Mouse (Mus musculus) neutrophil, adult 5-6 weeks (primary cell): ENCODE data around the gene Atoh8. TPM values are rescaled to one million over a fixed set of nuclear protein-coding genes. Genes with fewer than 3 reads are reported as not detected.

Source experiments
- ATAC-seq: fragments of 151-379, 151-347 bp; 2 replicates; pipeline ENCODE4 v1.8.0; 2017; ENCODE audit warnings: mild to moderate bottlenecking, moderate TSS enrichment; ENCODE audit not compliant: insufficient number of reproducible peaks, poor library complexity, low FRiP score, severe bottlenecking; ENCODE audit errors: extremely low read depth
- total RNA-seq: library from RNA; stranded (forward); fragments of 200-1000 nt; gene quantifications from 2 replicates; pipeline ENCODE4 v1.2.3, GENCODE M21; 2017

Atoh8 gene
- total RNA-seq, 1 experiment from 2014 or later: not detected

DNA sequence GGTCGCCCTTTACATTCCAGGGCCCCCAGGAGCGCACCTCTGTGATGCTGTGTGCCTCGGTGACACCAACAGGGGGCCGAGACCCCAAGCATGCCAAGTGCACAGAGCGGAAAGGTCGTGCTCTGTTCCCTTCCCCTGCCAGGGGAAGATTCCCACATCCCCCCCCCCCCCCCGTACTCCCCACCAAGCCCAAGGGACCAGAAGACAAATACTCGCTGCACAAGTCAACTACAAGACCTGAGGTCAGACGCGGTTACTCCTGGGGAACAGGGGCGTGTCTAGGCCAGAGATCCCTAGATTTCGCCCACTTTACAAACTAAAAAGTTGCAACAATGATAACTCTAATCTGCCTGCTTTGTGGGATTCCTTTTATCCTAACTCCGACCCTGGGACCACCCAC is 1.4 kb downstream of the Atoh8 start:
- no peak for ATAC-seq

DNA sequence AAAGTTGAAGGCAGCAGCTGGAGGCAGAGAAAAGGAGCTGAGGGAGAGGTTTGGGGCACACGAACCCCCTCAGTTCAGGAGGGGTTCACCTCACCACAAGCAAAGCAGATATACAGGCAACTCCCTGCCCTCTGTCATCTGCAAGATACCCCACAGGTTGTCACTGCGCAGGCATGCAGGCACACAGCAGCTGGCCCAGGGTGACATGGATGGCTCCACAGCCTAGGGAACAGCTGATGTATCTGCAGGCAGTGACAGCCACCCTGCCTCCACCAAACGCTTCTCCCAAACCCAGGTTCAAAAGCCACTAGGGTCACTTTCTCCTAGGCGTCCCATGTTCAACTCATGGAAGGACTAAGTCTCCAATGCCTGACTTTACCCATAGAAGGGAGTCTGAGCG is 2.5 kb downstream of the Atoh8 start:
- no peak for ATAC-seq

DNA sequence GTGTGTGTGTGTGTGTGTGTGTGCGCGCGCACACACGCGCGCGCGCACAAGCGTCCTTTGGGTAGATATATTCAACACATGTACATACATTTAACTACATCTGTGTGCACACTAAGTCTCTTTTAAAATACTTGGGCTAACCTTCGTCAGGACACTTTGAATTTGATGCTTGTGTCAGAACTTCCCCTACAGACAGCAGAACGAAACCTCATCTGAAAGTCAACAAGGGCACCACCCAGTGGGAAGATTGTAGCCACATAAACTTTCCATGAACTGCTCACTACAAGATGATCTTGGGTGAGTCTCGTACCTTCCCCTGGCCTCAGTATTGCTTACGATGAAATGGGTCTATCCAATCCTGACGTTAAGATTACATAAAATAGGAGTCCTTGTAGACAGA is 3.0 kb downstream of the Atoh8 start:
- no peak for ATAC-seq

DNA sequence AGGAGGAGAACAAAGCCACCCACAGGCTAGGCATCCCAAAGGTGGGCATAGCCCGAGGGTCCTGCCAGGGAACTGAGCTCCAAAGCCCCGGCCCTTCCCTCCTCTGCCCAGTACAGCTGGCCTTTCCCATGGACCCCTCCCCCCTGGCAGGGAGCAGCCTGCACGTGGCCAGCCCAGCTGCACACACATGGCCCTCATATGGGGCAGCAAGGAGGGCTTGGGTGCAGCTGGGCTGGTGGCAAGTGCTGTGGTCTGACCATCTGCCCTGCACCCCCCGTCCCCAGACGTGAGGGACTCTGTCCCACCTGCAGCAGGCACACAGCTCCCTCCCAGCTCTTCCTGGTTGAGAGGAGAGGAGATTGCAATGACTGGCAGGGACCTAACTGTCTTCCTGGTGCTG is 4.5 kb downstream of the Atoh8 start:
- ATAC-seq: no peak

DNA sequence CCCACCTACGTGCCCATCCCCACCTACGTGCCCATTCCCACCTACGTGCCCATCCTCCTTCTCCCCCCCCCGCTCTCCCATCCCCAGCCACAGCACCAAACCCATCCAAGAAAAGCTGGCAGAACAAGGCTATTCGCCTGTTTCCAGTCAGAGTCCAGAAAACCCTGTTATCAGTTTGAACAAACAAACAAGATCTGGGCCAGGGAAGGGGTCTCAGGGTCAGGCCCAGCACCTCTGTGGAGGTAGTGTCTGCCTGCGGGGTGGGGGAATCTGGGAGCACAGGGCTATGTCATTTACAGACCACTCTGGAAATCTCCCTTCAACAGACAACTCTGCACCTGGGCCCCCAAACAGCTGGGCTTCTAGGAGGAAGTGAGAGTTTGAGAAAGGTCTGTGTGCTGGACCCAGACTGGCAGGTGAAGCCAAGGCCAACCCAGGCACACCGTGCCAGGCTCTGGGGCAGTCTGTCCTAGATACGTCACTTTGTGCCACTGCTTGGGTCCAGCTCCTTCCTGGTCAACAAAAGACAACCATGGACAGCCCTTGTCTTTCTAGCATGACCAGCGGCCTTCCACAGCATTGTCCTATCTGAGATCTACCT is 7.6 kb downstream of the Atoh8 start:
- ATAC-seq: no peak

DNA sequence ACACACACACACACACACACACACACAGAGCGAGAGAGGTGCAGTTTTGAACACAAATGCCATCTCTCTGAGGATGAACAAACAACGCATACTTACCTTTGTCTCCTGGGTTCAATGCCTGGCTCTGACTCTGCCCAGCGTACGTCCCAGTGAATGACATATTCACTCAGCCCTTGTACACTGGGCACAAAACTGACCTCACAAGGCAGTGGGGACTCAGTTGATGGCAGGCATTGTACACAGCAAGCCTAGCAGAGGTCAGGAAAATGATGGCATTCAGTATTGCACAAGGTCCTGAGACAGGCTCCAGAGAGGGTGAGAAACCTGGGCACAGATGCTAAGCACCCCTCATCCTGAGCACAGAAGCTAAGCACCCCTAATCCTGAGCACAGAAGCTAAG is 8.4 kb downstream of the Atoh8 start:
- no peak for ATAC-seq

DNA sequence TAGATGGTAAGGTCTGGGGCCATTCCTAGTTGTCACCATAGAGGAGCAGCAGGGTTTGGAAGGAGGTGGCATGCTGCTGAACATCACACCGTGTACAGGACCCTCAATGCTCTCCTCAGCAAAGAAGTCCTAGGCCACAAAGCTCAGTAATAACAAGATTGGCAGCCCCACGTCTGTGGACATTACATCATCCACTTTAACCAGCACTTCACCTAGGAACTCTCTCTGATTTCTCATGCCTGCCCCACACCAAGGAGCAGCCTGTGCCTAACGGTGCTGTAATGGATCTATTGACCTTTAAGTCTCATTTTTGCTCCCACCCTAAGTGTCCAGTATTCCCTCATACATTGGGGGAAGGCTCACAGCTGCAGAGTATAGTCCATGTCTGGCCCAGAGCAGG is 9.7 kb downstream of the Atoh8 start:
- no peak for ATAC-seq

DNA sequence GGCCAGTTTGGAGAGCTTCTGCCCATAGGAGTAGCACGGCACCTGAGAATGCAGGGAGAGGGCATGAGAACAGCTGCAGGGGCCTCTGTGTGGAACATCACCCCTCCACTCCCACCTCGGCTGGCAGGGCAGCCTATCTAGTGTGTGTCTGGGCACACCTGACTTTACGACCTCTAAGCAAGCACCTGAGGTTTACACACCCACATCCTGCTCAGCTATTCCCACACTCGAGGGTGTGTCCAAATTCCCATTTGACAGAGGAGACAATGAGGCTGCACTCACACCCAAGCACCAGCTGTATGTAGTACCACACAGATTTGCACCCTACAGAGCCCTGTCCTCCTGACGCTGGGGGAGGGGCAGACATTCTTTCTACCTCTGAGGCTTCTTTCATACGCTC is 11.5 kb downstream of the Atoh8 start:
- no peak for ATAC-seq

DNA sequence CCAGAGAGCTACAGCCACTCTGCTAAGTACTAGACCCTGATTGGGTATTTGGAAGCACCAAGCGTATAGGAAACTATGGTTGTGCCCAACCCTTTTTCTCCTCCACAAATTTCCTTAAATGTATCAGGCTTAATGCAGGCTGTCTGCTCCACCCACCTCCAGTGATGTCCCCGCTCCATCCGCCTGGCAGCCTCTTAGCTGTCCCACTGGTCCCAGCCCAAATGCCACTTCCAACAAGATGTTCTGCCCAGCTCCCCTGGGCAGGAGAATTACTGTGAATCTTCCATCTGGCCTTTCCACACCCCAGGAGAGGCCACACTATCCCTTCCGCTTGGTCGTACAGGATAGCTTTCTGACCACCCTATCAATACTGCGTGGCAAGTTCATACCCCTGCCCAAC is 12.5 kb downstream of the Atoh8 start:
- no peak for ATAC-seq

DNA sequence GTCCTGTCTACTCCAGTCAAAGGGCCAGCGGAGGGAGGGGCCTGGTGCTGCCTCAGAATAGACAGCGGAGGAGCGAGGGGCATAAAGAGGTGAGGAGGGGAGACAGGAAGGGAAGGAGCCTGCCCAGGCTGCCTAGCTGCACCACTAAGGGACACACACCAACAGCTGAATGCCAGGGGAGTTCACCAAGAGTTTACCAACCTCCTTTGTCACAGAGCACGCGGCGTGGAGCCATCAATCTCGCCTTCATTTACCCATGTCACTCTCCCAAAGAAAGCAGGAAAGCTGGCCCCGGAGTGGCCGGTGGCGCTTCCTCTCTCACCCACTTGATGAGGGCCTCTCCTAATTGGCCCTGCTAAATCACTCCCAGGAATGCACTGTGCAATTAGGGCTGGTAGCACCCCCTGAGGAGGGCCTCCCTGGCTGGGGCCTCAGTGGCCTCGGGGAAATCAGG is 13.1 kb downstream of the Atoh8 start:
- ATAC-seq: no peak

DNA sequence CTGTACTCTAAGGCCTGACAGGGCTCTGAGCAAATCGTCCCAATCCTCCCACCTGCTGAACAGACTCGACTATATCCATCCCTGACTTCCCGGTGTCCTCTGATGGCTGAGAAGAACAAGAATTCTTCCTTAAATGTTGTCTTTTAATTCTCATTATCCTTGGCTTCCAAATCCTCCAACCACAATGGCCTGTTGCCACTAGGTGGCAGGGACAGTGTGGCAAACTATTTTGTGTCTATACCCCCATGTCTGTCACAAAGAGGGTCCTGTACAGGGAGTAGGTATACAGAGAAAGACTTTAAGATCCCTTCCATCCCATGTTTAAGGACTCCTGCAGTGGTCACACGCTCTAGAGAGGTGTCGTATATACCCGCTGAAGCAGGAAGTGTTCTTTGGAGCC is 14.1 kb downstream of the Atoh8 start:
- no peak for ATAC-seq

DNA sequence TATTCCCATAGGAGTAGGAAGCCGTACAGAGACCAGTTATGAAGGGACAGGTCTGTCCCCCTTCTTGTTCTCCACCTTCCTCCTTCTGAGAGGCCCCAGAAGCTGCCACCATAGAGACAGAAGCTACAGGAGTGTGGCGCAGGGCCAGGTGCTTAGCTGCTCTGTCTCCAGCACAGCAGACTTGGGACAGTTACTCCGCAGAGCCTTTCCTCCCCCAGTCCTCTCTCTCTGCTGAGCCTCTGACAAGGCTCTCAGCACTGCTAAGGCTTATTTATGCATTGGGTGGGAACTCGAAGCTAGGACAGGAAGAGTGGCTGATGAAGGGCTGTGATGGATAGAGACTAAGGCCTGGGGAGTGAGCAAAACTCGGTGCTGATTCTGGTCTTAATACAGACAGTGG is 15.8 kb downstream of the Atoh8 start:
- ATAC-seq: no peak

DNA sequence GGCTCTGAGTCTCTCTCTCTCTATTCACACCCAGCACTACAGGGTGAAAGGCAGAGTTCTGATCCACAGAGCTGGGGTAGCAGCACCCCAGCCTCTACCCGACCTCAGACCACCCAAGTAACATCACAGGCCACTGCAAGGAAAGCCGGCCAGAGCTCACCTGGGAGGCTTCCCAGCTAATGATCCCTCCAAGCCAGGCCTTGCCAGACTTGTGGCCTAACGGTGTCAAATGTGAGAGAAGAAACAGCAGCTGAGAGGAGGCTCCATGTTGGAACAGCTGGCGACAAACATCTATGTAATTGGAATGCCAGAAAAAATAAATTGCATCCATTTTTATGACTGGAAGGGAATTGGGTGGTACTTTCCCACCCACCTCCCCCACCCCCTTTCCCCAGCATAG is 17.1 kb downstream of the Atoh8 start:
- ATAC-seq: no peak

DNA sequence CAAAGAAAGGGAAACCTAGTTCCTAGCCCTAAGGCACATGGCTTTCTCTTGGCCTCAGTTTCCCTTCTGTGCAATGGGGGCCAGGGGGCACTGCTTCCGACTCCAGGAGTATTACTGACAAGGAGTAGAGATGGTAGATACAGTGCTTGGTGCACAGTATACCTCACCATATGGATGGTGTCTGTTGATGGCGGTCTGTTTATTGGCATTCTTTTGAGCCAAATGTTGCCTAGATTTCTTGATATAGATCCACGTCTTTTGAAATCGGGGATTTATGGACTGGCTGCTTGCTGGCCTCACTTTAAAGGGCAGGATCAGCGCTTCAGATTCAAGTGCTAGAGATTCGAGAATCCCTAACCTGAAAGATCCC is 18.0 kb downstream of the Atoh8 start:
- ATAC-seq: no peak

DNA sequence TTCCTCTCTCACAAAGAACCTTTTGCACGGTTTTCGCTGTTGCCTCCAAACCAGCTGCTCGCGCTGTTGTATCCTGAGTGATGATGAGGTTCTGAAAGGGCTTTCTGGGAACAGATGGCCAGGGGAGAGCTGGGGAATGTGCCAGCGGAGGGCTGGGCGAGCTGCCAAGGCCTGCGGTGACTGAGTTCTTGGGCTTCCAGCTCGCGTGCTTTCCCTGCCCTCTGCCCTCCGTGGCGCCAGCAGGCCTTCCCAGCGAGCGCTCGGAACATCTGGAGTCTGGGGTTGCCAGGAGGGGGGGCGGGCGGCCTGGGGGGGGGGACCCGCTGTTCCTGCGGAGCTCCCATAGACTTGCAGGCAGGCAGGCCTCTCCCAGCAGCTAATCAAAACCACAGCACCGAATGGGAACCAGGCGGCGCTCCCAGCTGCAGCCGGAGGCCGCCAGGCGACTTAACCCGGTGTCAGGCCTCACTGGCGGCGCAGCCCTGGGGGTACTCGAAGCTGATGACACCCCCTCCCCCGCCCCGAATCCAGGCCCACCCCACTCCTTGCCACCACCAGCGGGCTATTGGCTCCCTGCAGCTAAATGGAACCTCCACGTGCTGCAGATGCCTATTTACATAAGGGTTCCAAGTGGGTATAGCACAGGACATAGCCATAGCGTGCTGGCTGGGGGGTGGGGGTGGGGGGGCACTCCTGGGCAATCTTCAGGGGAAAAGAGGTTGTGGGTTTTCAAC is 18.5 kb downstream of the Atoh8 start:
- ATAC-seq: no peak

DNA sequence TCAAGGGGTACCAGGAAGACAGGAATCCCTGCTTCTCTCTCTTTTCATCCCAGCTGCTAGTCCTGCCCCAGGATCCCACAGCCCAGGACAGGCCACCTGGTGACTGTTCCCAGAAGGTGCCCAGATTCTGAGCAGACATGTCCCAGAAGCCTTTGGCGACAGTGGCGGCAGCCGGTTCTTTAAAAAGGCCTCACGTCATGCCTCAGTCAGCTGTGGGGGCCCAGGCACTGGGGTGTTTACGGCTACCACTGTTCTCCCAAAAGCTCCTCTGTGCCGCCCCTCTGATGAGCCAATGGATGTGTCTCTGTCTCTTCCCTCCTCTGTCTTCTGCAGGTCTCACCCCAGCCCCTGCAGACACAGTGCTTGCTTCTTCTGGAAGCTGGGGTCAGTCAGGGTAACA is 19.8 kb downstream of the Atoh8 start:
- ATAC-seq: no peak

DNA sequence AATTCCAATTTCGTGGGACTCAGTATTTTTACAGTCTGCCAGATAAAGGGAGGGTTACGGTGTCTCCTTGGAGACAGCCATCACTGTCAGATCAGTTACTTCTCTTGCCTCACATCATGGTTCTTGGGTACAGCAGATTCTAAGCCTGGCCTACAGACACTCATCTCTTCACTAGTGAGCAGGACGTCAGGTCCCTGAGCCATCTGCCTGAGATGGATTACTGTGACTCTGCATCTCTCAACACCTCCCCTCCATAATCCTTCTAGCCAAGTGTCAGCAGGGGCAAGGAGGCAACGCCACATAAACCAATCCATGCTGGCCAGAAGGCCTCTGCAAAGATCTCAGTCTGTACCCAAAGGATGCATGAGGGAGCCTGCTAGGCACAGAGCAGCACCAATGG is 24.0 kb downstream of the Atoh8 start:
- no peak for ATAC-seq

DNA sequence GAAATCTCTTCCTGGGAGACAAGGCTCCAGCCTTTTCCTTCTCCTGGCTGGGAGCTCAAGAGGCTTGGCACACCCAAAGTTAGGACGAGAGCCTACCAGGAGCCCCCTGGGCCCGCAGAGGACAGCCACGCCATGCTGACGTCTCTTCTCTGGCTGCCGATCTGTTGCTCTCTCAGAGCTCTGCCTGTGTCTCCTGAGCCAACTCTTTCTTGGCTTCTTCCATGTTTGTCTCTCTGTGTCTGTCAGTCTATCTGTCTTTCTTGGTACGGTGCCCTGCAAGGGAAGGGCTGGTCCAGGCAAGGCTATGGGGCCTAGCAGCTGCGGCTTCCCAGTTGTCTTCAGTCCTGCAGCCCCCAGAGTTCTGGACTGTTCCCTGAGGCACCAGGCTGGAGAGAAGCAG is 24.6 kb downstream of the Atoh8 start:
- ATAC-seq: no peak

DNA sequence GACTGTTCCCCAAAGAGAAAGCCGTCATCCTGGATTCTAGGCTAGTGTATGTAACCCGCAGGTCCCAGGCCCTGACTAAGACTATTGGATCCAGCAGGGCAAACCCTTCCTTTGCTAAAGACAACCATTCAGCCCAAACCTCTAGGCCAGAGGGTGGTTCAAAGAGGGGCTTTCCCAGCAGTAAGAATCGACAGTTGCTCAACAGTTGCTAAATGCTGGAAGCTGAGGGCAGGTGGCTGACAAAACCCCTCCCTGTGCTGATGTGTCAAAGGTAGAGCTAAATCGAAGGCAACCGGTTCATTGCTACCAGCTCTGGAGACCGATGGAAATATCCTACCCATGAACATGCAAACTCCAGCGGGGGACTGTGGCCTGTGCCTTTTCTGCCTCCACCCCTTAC is 25.6 kb downstream of the Atoh8 start:
- no peak for ATAC-seq

DNA sequence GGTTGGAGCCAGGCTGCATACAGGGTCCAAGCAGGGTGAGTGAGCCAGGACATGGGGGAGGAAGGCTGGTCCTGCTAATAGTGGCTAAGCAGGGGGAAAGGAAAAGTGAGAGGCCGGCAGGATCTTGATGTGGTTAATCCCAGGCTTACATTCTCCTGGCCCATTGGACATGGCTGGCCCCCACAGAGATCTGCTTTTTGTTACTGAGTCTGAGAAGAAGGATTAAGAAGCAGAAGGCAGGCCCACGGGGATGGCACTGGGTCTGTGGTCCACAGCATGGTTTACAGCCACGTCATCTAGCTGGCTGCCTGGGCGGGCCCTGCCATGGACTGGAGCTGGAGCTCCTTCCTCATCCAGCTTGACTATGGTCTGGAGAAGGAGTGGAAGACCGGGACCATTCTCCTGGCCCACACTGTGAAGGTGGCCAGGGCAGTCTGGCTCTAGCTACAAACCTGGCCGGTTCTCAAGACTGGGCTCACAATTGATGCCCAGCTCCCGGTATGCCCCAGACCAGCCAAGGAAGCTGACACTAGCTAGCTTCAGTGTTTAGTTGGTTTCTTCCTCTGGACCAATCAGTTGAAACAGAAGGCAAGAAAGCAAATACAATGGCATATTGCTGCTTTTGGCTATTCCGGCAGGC is 26.9 kb downstream of the Atoh8 start:
- ATAC-seq: no peak

DNA sequence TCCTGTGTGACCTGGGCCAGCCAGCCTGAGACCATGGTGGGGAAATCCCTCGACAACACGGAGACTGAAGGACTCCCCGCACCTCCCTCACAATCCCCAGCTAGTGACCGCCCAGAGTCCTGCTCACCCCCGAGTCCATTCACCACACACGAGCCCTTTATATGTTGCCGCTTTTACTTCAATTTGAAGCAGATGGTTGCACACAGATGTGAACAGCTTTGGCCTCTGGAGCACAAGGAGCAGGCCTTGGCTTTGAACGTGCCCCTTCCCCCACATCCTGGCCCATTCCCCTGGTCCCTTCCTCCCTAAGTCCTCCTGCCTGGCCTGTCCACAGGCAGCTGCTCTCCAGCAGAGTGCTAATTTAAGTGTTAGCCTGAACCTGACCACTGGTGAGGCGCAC is 29.4 kb downstream of the Atoh8 start:
- no peak for ATAC-seq
